Mouse (Mus musculus): Measurements from ENCODE around the gene Ddx42.
A peak's percentile ranks its signal among the peaks of the same experiment; 100 is the strongest.

The Ddx42 gene

DNA sequence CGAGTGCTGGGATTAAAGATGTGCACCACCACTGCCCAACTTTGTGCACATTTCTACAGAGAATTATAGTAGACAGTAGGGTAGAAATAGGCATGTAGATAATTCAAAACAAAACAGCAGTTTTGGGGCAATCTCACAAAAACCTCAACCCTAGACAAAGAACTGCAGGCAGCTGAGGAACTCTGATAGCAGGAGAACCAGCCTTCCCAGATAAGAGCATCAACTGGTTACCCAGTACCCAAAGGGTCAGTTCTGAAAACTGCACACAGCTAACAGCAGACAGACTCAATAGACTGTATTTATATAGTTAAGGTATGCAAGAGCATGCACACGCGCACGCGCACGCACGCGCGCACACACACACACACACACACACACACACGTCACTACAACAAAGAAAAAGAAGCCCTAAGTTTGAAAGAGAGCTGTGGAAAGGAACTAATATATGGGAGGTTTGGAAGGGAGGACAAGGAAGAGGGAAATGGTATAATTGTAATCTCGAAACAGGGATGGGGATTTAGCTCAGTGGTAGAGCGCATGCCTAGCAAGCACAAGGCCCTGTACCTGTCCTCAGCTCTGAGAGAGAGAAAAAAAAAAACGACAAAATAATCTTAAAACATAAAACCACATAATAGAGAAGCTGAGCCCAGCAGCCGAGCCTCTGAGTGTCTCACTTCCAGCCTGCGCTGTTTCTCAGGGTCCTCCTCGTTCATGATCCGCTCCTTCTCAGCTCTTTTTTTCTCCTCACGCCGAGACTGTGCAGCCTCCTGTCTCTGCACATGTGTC is 15.2 kb upstream of the Ddx42 start:
- no peak for DNase-seq

DNA sequence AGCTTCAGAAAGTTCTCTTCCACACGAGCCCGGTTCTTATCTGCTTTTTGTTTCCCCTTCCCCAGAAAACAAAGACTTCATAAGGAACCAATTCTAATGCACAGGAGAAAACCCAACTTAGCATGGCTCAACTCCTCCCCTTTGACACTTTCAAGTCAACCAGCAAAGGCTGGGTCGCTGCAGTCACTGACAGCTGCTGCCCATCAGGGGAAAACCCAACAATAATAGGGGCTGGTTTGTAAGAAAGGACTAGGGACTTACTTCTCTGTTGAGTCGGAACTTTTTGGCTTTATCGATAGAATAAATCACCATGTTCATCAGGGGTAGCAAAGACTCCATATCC is 14.6 kb upstream of the Ddx42 start, which contains the start of gene Strada:
Strada (minus strand) TSS at position 46 of the 343 bp plus-strand sequence.
- no peak for DNase-seq

DNA sequence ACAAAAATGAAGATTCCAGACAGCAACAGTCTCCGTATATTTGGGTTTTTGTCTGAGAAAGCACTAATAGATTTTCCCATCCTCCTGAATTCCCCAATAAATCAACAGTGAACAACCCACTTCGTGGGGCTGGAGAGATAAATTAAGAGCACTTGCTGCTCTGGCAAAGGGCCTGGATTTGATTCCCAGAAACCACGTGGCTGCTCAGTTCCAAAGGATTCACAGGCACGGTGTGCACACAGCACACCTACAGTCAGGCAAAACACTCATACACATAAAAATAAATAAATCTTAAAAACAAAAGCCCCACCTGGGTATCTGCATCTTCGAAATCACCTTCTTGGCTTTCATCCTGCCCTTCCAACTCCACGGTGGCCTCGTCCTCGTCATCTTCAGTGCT is 4.0 kb upstream of the Ddx42 start:
- no peak for DNase-seq

DNA sequence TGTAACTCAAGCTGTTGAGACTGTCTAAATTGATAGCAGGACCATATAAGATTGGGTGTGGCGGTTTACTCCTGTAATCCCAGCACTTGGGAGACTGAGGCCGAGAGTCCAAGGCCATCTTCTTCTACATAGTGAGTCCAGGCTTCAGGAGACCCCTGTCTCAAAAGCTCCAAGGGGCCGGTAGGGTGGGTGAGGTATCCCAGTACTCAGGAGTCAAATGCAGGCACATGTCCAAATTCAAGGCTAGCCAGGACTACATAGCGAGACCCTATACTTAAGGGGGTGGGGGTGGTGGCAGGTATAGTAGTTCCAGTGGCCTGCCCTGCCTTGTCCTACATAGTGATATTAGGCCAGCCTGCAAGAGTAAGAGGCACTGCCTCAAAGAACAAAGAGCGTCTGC is 1.9 kb upstream of the Ddx42 start:
- DNase-seq, result no peak

DNA sequence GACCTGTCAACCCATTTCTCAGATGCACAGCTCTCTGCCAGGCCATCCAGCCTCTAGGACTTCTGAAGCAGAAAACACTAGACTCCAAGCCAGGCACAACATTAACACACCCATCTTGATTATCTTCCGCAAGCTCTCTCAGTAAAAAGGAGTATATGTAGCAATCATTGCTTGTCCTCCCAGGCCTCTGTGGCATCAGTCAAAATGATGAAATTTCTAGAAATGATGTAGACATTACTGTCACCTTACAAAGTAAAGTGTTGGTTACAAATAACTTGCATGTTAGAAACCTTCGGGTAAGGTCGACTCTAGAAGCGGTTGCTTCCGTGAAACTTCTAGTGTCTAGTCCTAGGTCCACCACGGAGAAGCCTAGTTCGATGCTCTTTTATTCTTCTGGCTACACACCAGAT is 1.3 kb upstream of the Ddx42 start:
- DNase-seq, result no peak

DNA sequence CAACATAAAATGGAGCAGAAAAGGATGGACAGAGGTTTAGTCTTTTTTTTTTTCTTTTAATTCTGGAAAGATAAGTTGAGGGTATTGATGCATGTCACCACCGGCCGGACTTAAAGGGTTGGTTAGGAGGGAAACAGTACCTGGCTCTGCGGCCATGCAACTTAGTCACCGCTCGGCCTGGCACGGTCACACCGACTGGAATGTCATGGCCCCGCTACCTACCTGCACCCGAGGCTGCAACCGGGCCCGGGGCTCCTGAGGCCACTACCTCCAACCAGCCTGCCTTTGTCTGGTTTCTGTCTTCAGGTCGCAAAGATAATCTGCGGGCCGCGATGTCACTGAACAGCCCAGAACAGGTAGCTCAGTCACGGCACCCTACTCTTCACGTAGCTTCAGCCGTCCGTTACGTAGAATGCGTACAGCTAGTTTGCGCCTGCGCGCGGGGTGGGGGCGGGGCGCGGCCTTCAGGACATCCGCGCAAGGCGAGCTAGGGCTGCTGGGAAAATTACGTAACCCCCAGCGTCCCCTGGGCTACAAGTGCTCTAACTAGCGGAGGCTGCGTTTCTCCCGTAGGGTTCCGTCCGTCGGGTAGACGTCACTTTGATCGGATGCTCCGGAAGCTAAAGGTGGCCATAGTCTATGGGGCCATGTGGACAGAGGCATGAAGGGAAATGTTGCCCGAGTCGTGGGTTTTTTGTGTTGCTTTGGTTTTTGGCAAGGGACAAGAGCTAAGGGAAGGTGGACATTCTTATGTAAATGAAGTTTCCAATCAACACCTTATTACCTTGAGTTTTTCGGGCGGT is 598 bp upstream of the Ddx42 start, which contains the start of gene Ccdc47:
Ccdc47 (minus strand) TSS at position 418 of the 803 bp plus-strand sequence.
- peak; percentile 93 for DNase-seq

DNA sequence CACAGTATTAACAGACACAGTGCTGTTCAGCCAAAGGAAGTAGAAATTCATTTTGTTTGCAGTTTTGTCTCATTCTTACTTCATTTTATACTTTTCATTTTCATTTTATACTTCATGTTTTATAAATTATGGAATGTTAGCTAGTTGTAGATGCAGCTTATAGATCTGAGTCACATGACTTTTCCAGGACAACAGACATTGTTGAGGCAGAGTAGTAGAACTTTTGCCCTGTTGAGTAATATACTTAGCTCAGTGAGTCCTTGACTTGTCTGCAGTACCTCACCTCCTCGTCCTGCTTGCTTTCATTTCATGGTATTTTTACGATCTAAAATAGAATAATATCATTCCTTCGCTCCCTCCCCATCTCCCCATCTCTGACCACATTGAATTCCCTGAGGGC is 3.9 kb downstream of the Ddx42 start:
- DNase-seq, result no peak

DNA sequence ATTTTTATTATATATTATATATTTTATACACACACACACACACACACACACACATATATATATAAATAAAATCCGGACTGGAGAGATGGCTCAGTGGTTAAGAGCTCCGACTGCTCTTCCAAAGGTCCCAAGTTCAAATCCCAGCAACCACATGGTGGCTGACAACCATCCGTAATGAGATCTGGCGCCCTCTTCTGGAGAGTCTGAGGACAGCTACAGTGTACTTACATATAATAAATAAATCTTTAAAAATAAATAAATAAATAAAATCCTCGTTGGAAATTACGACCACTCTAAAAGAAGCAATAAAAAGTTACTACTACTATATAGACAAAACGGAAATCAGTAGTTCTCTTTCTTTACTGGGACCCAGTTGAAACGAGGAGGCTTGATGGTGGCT is 17.3 kb downstream of the Ddx42 start:
- DNase-seq, result peak; percentile 22

DNA sequence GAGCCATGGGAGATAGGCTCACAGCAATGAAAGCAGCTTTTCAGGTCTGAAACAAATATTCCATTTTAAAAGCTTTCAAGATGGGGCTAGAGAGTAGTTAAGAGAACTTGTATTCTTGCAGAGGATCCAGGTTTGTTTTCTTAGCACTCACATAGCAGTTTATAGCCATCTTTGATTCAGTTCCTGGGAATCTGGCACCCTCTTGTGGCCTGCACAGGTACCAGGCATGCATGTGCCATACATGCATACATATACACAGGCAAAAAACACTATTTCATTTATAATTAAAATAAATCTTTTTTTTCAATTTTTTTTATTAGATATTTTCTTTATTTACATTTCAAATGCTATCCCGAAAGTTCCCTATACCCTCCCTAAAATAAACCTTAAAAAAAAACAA is 30.1 kb downstream of the Ddx42 start:
- peak; percentile 40 for DNase-seq

DNA sequence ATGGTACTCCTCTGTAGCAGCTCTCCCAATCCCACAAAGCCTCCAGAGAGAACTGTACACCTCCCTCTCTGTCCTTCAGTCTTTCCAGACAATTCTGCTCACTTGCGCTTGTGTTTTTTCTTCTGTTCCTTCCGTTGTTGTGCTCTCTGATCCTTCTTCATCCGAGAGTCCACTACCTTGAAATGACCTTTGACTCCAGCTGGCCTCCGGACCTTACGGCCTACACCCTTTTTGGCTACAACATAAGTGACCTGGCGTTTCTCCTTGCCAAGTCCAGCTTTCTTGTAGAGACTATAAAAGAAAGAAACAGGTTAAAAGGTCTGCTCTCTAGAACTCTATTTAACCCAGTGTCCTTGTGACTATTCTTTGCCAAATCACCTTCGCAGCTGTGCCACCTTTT is 32.6 kb downstream of the Ddx42 start:
- DNase-seq, result no peak

DNA sequence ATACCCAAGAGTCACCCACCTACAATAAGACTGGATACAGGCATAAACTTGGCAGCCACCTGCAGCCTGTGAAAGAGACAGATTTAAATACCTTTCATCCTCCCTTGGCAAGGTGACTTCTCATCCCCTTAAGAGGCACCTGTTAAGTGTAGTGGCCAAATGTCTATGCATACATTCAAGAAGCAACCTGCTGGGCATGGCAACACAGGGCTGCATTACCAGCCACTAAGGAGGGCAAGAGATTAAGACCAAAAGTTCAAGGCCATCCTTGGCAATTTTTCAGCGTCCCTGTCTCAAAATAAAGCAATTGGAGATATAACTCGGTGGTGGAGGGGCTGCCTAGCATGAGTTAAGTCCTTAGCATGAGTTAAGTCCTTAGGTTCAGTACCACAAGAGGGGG is 38.0 kb downstream of the Ddx42 start:
- no peak for DNase-seq

DNA sequence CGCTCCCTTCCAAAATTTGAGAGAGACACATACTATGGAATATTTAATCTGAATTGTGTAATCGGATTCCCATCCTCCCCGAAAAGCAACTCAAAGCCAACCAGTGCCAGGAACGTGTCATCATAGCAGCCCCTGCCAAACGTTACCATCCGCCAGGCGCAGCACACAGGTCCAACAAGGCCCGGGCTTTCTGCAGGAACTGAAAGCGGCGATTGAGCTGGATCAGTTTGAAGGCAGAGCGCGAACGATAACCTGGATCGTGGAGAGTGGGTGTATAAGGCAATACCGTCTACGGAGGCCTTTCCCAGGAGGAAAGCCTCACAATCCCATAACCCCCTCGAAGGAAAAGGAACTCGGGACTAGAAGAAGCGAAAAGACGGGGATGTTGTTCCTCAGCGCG is 38.4 kb downstream of the Ddx42 start:
- no peak for DNase-seq

DNA sequence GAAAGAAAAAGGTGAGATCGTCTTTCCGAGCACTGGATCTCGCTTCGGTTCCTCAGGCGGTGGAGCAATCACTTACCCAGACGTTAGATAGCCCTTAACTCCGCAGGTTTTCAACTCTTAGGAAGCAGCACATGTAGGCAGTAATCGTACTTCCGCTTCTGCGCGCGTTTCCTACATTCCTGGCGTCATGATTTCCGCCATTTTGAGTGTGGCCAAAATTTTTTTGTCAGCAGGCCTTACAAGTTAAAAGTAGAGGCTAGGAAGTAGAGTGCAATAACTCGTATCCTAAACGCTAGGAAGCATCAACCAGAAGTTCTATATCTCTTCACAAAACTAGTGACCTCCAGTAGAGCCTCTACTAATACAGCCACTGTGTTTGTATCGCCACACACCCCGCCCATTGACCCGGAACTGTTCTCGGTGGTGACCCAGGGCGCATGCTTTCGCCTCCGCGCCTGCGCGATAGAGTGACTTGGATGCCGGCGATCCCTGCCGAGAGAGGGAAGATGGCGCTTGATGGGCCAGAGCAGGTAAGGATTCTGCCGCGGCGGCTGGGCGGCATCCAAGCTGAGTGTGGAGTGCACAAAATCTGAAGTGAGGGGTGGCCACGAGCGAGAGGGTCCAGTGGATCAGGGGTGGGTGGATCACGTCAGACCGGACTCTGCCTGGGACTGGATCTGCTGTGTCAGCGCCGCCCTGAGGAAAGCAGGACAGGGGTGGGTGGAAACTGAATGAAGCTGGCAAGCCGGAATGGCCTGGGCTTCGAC is 39.1 kb downstream of the Ddx42 start, which contains the start of the genes Ftsj3 and Psmc5:
Ftsj3 (minus strand) TSS at position 395 of the 767 bp plus-strand sequence.
Psmc5 (plus strand) TSS at position 470 of the 767 bp plus-strand sequence.
- peak; percentile 99 for DNase-seq

DNA sequence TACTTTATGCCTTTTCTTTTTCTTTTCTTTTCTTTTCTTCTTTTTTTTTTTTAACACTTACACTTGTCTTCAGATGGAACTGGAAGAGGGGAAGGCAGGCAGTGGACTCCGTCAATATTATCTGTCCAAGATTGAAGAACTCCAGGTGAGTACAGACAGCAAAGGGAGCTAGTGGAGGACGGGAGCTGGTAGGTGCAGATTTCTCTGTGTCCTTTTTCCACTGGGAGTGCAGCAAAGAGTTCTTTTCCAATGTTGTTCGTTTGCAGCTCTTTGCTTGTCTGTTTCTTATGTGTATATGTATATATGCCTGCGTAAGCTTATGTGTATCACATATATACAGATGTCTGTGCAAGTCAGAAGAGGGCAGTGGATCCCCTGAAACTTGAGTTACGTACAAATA is 40.0 kb downstream of the Ddx42 start:
- DNase-seq, result peak; percentile 51

DNA sequence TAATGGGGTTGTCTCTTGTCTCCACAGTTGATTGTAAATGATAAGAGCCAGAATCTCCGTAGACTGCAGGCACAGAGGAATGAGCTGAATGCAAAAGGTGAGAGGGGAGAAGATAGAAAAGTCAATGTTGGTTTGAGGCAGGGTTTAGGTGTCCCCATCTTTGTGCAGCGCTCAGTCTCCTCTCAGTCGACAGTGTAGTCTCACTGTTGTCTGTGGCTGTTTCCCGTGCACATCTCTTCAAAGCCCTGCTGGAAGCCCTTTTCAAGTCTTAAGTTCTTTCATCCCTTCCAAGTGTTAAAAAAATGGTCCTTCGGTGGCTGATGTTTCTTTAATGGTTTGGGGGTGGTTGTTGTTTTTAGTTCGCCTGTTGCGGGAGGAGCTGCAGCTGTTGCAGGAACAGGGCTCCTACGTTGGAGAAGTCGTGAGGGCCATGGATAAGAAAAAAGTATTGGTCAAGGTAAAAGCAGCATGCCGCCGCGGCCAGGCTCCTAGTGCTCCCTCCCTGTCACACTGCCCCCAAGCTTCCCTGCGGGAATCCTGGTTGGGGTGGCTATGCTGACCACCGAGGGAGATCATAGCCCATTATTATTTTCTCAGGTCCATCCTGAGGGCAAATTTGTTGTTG is 44.2 kb downstream of the Ddx42 start:
- no peak for DNase-seq

DNA sequence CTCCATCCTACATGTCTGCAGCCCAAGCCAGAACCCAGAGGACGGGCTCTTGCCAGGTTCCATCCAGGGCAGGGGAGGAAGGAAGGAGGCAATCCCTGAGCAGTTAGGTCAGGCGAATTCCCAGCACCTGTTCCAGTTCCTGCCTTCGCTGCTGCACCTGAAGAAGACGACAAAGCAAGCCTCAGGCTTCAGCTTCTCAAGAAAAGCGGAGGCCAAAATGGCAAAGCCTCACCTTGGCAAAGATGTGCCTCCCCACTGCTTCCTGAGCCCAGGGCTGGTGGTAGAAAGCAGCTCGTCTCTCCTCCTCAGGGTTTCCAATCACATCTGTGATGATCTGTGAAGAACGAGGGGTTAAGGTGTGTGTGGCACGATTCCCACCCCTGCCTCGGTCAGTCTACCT is 47.2 kb downstream of the Ddx42 start:
- no peak for DNase-seq

DNA sequence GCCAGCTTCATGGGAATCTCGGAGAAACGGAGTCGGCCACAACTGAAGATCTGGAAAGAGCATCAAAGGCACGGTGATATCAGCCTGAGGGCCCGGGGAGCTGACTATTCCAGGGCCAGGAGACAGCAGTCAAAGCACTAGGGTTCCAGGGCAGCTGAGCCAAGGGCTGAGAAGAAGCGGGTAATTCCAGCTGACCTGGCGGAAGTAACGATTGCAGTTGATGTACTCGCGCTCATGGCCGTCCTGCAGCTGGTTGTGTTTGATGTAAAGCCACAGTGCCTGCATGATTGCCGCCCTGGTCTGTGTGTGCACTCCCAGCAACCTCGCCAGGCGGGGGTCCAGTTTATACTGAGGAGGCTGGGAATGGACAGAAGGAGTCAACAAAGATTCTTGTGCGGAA is 48.3 kb downstream of the Ddx42 start:
- no peak for DNase-seq

DNA sequence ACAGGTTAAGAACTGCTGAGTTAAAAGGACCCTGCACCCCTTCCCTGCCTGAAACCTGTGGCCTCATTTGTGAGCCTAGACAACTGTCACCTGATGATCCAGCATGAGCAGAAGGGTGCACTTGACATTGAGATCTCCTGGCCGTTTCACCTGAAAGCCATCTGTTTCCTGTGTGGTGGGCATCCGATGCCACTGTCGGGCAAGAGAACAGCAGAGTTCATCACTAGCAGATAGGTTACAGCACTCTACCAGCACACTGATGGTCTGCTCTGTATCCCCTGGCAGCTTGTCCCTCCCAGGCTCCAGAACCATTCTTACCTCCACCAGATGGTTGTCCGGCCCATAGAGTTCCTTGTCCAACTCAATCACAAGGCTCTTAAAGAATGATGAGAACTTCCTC is 48.8 kb downstream of the Ddx42 start:
- no peak for DNase-seq

DNA sequence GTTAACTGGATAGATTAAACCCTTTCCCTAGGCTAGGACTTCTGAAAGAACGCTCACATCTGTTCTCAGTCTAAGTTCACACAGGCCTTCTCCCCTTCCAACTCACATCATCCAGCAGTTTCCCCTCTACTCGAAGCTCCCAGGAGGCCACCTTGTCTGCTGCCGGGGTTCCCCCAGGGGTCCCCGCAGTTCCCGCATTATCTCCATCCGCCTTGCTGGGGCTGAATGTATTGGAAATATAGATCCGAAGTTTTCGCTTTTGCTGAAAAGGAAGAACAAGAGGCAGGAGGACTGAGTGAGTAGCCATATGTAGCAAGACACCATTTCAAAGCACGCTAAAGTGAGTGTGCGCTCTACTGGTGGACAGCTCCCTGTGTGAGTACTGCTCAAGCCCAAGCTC is 49.7 kb downstream of the Ddx42 start:
- no peak for DNase-seq

DNA sequence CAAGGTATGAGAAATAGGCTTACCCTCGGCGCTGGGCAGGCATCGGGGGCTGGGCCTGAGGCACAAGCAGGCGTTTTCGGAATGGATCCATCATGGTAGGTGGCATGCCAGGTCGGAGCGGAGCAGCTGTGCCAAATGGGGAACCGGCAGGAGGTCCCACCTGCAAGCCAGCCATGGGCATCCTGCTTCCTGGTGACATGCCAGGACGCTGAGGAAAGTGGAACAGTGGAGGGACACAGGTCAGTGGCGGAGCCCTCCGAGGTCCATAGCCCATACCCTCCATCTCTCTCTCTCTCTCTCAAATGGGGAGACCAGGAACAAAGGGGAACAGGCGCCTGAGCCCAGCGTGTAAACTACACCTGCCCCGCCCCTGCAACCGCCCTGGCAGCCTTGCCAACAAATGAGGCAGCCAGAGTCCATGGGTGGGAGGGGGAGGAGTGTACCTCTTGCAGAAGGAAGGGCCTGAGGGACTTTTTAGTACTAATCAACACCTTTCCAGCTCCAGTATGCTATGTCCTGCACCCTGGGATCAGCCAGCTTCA is 50.7 kb downstream of the Ddx42 start:
- peak; percentile 39 for DNase-seq

DNA sequence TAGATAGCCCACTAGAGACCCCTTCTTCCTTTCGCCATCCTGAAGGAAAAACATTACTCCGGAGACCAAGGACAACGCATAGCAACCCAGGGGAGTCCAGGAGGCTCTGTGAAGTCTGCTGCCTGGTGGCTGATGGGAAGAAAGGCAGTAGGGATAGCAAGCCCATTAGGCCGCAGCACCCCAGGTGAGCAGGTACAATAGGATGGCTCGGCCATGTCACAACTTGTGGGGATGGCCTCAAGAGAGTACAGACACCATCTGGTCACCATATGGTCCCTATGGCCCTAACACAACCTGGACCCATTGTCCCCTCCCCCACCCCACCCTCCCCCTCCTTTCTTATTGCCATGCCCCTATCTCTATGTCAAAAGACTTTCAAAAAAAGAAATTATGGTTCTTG is 51.1 kb downstream of the Ddx42 start:
- peak; percentile 3 for DNase-seq

DNA sequence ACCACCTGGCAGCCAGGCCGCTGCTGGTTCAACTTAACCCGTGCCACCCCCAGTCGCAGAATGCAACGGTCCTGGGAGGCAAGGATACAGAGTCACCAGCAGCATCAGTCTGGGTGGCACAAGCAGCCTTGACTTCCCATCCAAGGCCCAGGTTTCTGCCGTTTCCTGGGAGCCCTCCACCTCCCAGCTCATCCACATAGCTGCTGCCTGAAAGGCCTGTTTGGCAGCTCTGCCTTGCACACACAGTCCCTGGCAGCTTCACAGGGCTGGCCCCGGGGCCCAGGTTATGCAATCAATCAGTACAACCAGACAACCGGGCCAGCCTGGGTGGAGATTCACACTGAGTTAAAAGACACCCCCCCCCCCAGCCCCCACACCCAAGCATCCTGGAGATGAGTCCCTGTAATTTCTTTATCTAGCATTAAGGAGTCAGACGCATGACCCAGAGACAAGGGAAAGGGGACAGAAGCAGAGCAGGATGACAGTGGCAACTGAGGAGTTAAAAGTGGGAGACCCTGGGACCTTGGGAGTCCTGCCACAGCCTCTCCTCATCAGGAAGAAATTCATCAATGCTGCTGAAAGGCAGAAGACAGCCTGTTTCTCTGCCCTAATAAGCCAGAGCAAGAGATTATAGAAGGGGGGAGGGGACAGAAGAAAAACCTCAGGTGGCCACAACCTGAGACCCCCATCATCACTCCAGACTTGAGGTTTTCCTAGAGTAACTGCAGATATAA is 51.8 kb downstream of the Ddx42 start:
- DNase-seq, result peak; percentile 25
